Mouse (Mus musculus) liver (tissue): ENCODE data around the gene Wfdc18.

Source experiments
- DNase-seq: peaks from one replicate; pipeline ENCODE4 v3.0.0-alpha.2; 2020; ENCODE audit warnings: mixed read lengths

Gene Wfdc18

GRCm38 (mm10) chr11:83746152-83746551 is 37.3 kb downstream of the Wfdc18 start:
- DNase-seq = no peak

- no peak for DNase-seq
These were observed 37.9 kb downstream of the Wfdc18 start, which contains the start of gene Wfdc21 for GRCm38 (mm10) chr11:83746681-83747080. Wfdc21 (plus strand) TSS chr11:83746940.

GRCm38 (mm10) chr11:83747376-83748265 is 38.8 kb downstream of the Wfdc18 start:
- no peak for DNase-seq

- DNase-seq = peak; percentile 83
These were observed 44.9 kb downstream of the Wfdc18 start, which contains the start of gene Heatr6 for GRCm38 (mm10) chr11:83753581-83754181. Heatr6 (plus strand) TSS chr11:83753696.

- no peak for DNase-seq
These were observed 45.4 kb downstream of the Wfdc18 start for GRCm38 (mm10) chr11:83754227-83754626.
